Mouse (Mus musculus) midbrain, embryonic 12.5 days (tissue): ENCODE measurements around the gene Smc6. TPM values are rescaled to one million over a fixed set of nuclear protein-coding genes. Genes with fewer than 3 reads are reported as not detected.
A peak's percentile ranks its signal among the peaks of the same experiment; 100 is the strongest.

Experiments
- ATAC-seq: fragments of 200-750 bp; cut with Nextera tagmentation; 2 replicates; pipeline ENCODE4 v1.8.0; 2017; ENCODE audit warnings: low read depth, moderate TSS enrichment, moderate library complexity; ENCODE audit not compliant: low FRiP score
- H3K27ac ChIP-seq: fragments of 300-500 bp; sonication (generic); replicated peaks from 2 replicates; pipeline ENCODE4 v1.5.1; 2016; ENCODE audit warnings: mild to moderate bottlenecking
- H3K27me3 ChIP-seq: fragments of 300-500 bp; sonication (generic); 2 replicates; pipeline ENCODE4 v1.6.1; 2016; ENCODE audit warnings: mild to moderate bottlenecking
- H3K36me3 ChIP-seq: fragments of 300-500 bp; sonication (generic); 2 replicates; pipeline ENCODE4 v1.6.1; 2016
- H3K4me1 ChIP-seq: fragments of 300-500 bp; sonication (generic); 2 replicates; pipeline ENCODE4 v1.6.1; 2016
- H3K4me2 ChIP-seq: fragments of 300-500 bp; sonication (generic); replicated peaks from 2 replicates; pipeline ENCODE4 v1.6.1; 2016; ENCODE audit warnings: mild to moderate bottlenecking, moderate library complexity
- H3K4me3 ChIP-seq: fragments of 300-500 bp; sonication (generic); 2 replicates; pipeline ENCODE4 v1.5.1; 2016; ENCODE audit warnings: mild to moderate bottlenecking
- H3K9ac ChIP-seq: fragments of 300-500 bp; sonication (generic); replicated peaks from 2 replicates; pipeline ENCODE4 v1.6.1; 2016; ENCODE audit warnings: mild to moderate bottlenecking, moderate library complexity
- H3K9me3 ChIP-seq: fragments of 300-500 bp; sonication (generic); 2 replicates; pipeline ENCODE4 v1.6.1; 2016; ENCODE audit warnings: mild to moderate bottlenecking
- WGBS: fragments of 180-500 bp; shearing (Covaris S2); methylation state at CpG from one replicate; pipeline ENCODE4 v1.1.7; 2016; 5-methylcytosine and 5-hydroxymethylcytosine counted together
- polyA plus RNA-seq: library from polyadenylated mRNA; unstranded; fragments of >200 nt; fragmentation: Nextera tagmentation; extraction: Ambion mirVana; gene quantifications from 2 replicates; pipeline ENCODE4 v1.2.1, GENCODE M21; 2016

The Smc6 gene
- polyA plus RNA-seq, 1 experiment from 2014 or later: 137 TPM

GRCm38 (mm10) chr12:11247460-11247859 is 18.2 kb upstream of the Smc6 start:
- no peaks in the 10 kb centered on the region for H3K27me3 ChIP-seq
- H3K27ac ChIP-seq: no peak overlapping the region
- no peak overlapping the region for H3K9ac ChIP-seq
- H3K4me2 ChIP-seq: no peak overlapping the region
- WGBS: 98% methylated on average over 1 of the region's 1 CpGs
- no peaks in the 10 kb centered on the region for H3K4me1 ChIP-seq
- H3K4me3 ChIP-seq: no peak overlapping the region
- no peaks in the 10 kb centered on the region for H3K9me3 ChIP-seq
- peaks cover 22% of the 10 kb centered on the region for H3K36me3 ChIP-seq
- ATAC-seq: no peak

- WGBS: 84% methylated on average over 3 of the region's 3 CpGs
- ATAC-seq: no peak
Observed at GRCm38 (mm10) chr12:11250322-11250721, 15.4 kb upstream of the Smc6 start.

GRCm38 (mm10) chr12:11264895-11265294 is 791 bp upstream of the Smc6 start:
- H3K36me3 ChIP-seq: no peaks in the 10 kb centered on the region
- no peaks in the 10 kb centered on the region for H3K27me3 ChIP-seq
- 6% methylated on average over 13 of the region's 13 CpGs for WGBS
- no peak overlapping the region for H3K27ac ChIP-seq
- H3K4me3 ChIP-seq: peak overlapping the region; percentile 94
- H3K4me2 ChIP-seq: peak overlapping the region; percentile 85
- peak overlapping the region; percentile 97 for H3K9ac ChIP-seq
- H3K4me1 ChIP-seq: peaks cover 33% of the 10 kb centered on the region
- no peak for ATAC-seq
- H3K9me3 ChIP-seq: no peaks in the 10 kb centered on the region

More at GRCm38 (mm10) chr12:11250322-11250721, 15.4 kb upstream of the Smc6 start:
- Histone ChIP-seq H3K27me3 (no peaks in the 10 kb centered on the region), H3K27ac (no peak overlapping the region), H3K4me2 (no peak overlapping the region), H3K36me3 (peaks cover 17% of the 10 kb centered on the region), H3K4me1 (no peaks in the 10 kb centered on the region), H3K9me3 (no peaks in the 10 kb centered on the region), H3K9ac (no peak overlapping the region), H3K4me3 (no peak overlapping the region)

GRCm38 (mm10) chr12:11266282-11266985 is 748 bp downstream of the Smc6 start:
- no peaks in the 10 kb centered on the region for H3K27me3 ChIP-seq
- H3K27ac ChIP-seq: peak overlapping the region; percentile 91
- WGBS: under 1% methylated on average over 47 of the region's 51 CpGs
- H3K4me3 ChIP-seq: peak overlapping the region; percentile 94
- peaks cover 33% of the 10 kb centered on the region for H3K4me1 ChIP-seq
- peak overlapping the region; percentile 97 for H3K9ac ChIP-seq
- H3K4me2 ChIP-seq: peak overlapping the region; percentile 85
- peak; percentile 76; the same call in 1 of the 2 replicates for ATAC-seq
- no peaks in the 10 kb centered on the region for H3K9me3 ChIP-seq
- H3K36me3 ChIP-seq: no peaks in the 10 kb centered on the region

GRCm38 (mm10) chr12:11267030-11267429 is 1.3 kb downstream of the Smc6 start:
- H3K27ac ChIP-seq: peak overlapping the region; percentile 91; the same call in 1 of the 2 replicates
- 4% methylated on average over 4 of the region's 4 CpGs for WGBS
- peak overlapping the region; percentile 85 for H3K4me2 ChIP-seq
- H3K9me3 ChIP-seq: no peaks in the 10 kb centered on the region
- peak overlapping the region; percentile 94 for H3K4me3 ChIP-seq
- no peaks in the 10 kb centered on the region for H3K27me3 ChIP-seq
- H3K36me3 ChIP-seq: no peaks in the 10 kb centered on the region
- H3K4me1 ChIP-seq: peaks cover 33% of the 10 kb centered on the region
- peak overlapping the region; percentile 97 for H3K9ac ChIP-seq
- ATAC-seq: no peak

GRCm38 (mm10) chr12:11272568-11272967 is 6.9 kb downstream of the Smc6 start:
- Histone ChIP-seq H3K4me3 (no peak overlapping the region), H3K9me3 (no peaks in the 10 kb centered on the region), H3K27ac (no peak overlapping the region), H3K36me3 (peaks cover 19% of the 10 kb centered on the region), H3K9ac (no peak overlapping the region), H3K27me3 (no peaks in the 10 kb centered on the region), H3K4me1 (peaks cover 12% of the 10 kb centered on the region), H3K4me2 (no peak overlapping the region)
- WGBS: 89% methylated on average over 4 of the region's 4 CpGs
- no peak for ATAC-seq

GRCm38 (mm10) chr12:11273185-11273584 is 7.5 kb downstream of the Smc6 start:
- no peak for ATAC-seq
- peaks cover 24% of the 10 kb centered on the region for H3K36me3 ChIP-seq
- H3K4me2 ChIP-seq: no peak overlapping the region
- H3K9me3 ChIP-seq: no peaks in the 10 kb centered on the region
- whole genome bisulfite sequencing: 88% methylated on average over 1 of the region's 1 CpGs
- H3K27me3 ChIP-seq: no peaks in the 10 kb centered on the region
- H3K27ac ChIP-seq: no peak overlapping the region
- H3K4me1 ChIP-seq: peaks cover 8% of the 10 kb centered on the region
- H3K4me3 ChIP-seq: no peak overlapping the region
- no peak overlapping the region for H3K9ac ChIP-seq

GRCm38 (mm10) chr12:11276632-11277031 is 10.9 kb downstream of the Smc6 start:
- no peak overlapping the region for H3K4me3 ChIP-seq
- no peak overlapping the region for H3K27ac ChIP-seq
- H3K4me1 ChIP-seq: no peaks in the 10 kb centered on the region
- WGBS: 94% methylated on average over 2 of the region's 2 CpGs
- no peak overlapping the region for H3K9ac ChIP-seq
- H3K4me2 ChIP-seq: no peak overlapping the region
- ATAC-seq: no peak
- H3K9me3 ChIP-seq: no peaks in the 10 kb centered on the region
- H3K36me3 ChIP-seq: peaks cover 50% of the 10 kb centered on the region
- H3K27me3 ChIP-seq: no peaks in the 10 kb centered on the region

- Histone ChIP-seq H3K9ac (no peak overlapping the region), H3K27me3 (no peaks in the 10 kb centered on the region), H3K9me3 (no peaks in the 10 kb centered on the region), H3K36me3 (peaks cover 52% of the 10 kb centered on the region), H3K27ac (no peak overlapping the region), H3K4me2 (no peak overlapping the region), H3K4me1 (no peaks in the 10 kb centered on the region), H3K4me3 (no peak overlapping the region)
- ATAC-seq: no peak
- 96% methylated on average over 6 of the region's 6 CpGs for WGBS
Observed at GRCm38 (mm10) chr12:11277207-11277606, 11.5 kb downstream of the Smc6 start.

- Histone ChIP-seq H3K4me2 (no peak overlapping the region), H3K9me3 (no peaks in the 10 kb centered on the region), H3K27ac (no peak overlapping the region), H3K4me1 (no peaks in the 10 kb centered on the region), H3K36me3 (peaks cover 56% of the 10 kb centered on the region), H3K9ac (no peak overlapping the region), H3K4me3 (no peak overlapping the region), H3K27me3 (no peaks in the 10 kb centered on the region)
- 95% methylated on average over 3 of the region's 3 CpGs for WGBS
- no peak for ATAC-seq
Observed at GRCm38 (mm10) chr12:11279886-11280285, 14.2 kb downstream of the Smc6 start.

GRCm38 (mm10) chr12:11281584-11281983 is 15.9 kb downstream of the Smc6 start:
- no peak overlapping the region for H3K27ac ChIP-seq
- no peak for ATAC-seq
- no peak overlapping the region for H3K4me3 ChIP-seq
- 96% methylated on average over 2 of the region's 2 CpGs for WGBS
- peaks cover 65% of the 10 kb centered on the region for H3K36me3 ChIP-seq
- H3K4me2 ChIP-seq: no peak overlapping the region
- no peaks in the 10 kb centered on the region for H3K9me3 ChIP-seq
- no peaks in the 10 kb centered on the region for H3K27me3 ChIP-seq
- no peaks in the 10 kb centered on the region for H3K4me1 ChIP-seq
- H3K9ac ChIP-seq: no peak overlapping the region

- Histone ChIP-seq H3K9ac (no peak overlapping the region), H3K4me2 (no peak overlapping the region), H3K36me3 (peaks cover 60% of the 10 kb centered on the region), H3K27ac (no peak overlapping the region), H3K4me3 (no peak overlapping the region), H3K9me3 (no peaks in the 10 kb centered on the region), H3K27me3 (no peaks in the 10 kb centered on the region), H3K4me1 (no peaks in the 10 kb centered on the region)
- ATAC-seq: no peak
- 92% methylated on average over 2 of the region's 2 CpGs for WGBS
Observed at GRCm38 (mm10) chr12:11286382-11286781, 20.7 kb downstream of the Smc6 start.

GRCm38 (mm10) chr12:11300858-11301257 is 35.2 kb downstream of the Smc6 start:
- no peak overlapping the region for H3K27ac ChIP-seq
- H3K27me3 ChIP-seq: no peaks in the 10 kb centered on the region
- no peak overlapping the region for H3K4me2 ChIP-seq
- no peaks in the 10 kb centered on the region for H3K4me1 ChIP-seq
- H3K9me3 ChIP-seq: no peaks in the 10 kb centered on the region
- H3K4me3 ChIP-seq: no peak overlapping the region
- H3K9ac ChIP-seq: no peak overlapping the region
- whole genome bisulfite sequencing: 95% methylated on average over 1 of the region's 1 CpGs
- H3K36me3 ChIP-seq: peaks cover 58% of the 10 kb centered on the region
- no peak for ATAC-seq
